Mouse (Mus musculus) brain, embryonic 14.5 days (tissue): Measurements from ENCODE around the gene Cd9. TPM values are rescaled to one million over a fixed set of nuclear protein-coding genes. Genes with fewer than 3 reads are reported as not detected.

ENCODE experiments used
- DNase-seq: peaks from one replicate; pipeline ENCODE4 v3.0.0-alpha.2; 2011; ENCODE audit warnings: low read depth
- CTCF ChIP-seq: fragments of 200-500 bp; IDR thresholded peaks from 2 replicates; pipeline ENCODE4 v1.5.1; 2012; ENCODE audit warnings: inconsistent platforms, mild to moderate bottlenecking, moderate library complexity, borderline replicate concordance; ENCODE audit not compliant: insufficient read depth, insufficient read length; ENCODE audit errors: extremely low read depth
- POLR2A ChIP-seq: fragments of 200-500 bp; IDR thresholded peaks from 2 replicates; pipeline ENCODE4 v1.6.1; 2012; ENCODE audit warnings: mild to moderate bottlenecking, inconsistent platforms, borderline replicate concordance; ENCODE audit not compliant: poor library complexity, insufficient read depth, insufficient read length, severe bottlenecking; ENCODE audit errors: extremely low read depth
- polyA plus RNA-seq: library from polyadenylated mRNA; depleted of rRNA; stranded (reverse); fragments of >200 nt; gene quantifications from 2 replicates; pipeline ENCODE4 v1.2.3, GENCODE M21; 2012

Gene Cd9
- polyA plus RNA-seq, 1 experiment: 47.3 TPM

- no peak for TF ChIP-seq CTCF
- TF ChIP-seq POLR2A: no peak
- no peak for DNase-seq
These were observed 47.4 kb downstream of the Cd9 start for GRCm38 (mm10) chr6:125447205-125447604.

DNA sequence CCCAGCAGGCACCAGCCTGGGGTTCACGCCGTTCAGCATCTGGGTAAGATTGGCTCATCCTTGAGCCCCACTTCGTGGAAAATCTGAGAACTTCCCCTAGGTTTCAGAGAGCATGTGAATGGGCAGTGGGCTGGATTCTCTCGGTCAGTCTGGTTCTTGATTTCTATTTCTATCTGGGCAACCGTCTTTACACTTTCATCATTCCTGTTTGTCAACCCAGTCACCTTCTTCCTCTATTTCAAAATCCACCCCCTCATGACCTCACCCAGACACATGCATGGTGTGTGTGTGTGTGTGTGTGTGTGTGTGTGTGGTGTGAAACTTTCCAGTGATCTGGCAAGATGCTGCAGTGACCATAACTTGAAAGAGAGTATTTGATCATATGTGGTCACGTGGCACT is 49.2 kb downstream of the Cd9 start:
- TF ChIP-seq POLR2A (no peak), CTCF (no peak)

DNA sequence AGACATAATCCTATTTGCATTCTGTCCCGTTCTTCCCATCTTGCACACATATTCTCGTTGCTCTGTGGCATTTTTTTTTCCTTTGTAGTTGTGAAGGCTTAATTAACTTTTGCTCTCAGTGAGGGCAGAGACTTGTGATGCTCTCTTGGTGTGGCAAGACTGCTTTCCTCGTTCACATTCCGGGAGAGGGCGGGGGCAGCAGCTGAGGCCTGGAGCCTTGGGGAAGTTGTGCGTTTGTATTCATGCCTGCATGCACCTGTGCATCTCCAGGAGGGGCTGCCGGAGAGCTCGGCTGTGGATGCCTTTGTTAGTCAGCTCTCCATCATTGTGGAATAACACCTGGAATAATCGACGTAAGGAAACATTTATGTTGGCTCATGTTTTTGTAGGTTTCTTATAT is 52.0 kb downstream of the Cd9 start:
- TF ChIP-seq POLR2A: no peak
- TF ChIP-seq CTCF: no peak

More for the DNA sequence above, 49.2 kb downstream of the Cd9 start:
- no peak for DNase-seq

DNA sequence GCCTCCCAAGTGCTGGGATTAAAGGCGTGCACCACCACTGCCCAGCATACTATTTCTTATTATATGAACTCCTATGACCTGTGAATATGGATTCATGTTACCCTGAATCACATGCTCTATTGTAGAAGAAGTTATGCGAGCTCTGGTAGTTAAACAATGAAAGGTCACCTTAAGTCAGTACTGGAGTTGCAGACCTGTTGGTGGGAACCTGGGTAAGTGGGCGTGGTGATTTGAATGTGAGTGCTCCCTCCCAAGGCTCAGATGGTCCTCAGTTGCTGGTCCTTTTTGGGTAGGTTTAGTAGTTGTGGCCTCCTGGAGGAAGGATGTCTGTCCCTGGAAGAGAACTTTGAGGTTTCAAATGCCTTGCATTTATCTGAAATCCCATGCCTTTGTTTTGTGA is 57.8 kb downstream of the Cd9 start:
- TF ChIP-seq CTCF (no peak), POLR2A (no peak)
- DNase-seq: no peak

More for the DNA sequence above, 52.0 kb downstream of the Cd9 start:
- DNase-seq: no peak

DNA sequence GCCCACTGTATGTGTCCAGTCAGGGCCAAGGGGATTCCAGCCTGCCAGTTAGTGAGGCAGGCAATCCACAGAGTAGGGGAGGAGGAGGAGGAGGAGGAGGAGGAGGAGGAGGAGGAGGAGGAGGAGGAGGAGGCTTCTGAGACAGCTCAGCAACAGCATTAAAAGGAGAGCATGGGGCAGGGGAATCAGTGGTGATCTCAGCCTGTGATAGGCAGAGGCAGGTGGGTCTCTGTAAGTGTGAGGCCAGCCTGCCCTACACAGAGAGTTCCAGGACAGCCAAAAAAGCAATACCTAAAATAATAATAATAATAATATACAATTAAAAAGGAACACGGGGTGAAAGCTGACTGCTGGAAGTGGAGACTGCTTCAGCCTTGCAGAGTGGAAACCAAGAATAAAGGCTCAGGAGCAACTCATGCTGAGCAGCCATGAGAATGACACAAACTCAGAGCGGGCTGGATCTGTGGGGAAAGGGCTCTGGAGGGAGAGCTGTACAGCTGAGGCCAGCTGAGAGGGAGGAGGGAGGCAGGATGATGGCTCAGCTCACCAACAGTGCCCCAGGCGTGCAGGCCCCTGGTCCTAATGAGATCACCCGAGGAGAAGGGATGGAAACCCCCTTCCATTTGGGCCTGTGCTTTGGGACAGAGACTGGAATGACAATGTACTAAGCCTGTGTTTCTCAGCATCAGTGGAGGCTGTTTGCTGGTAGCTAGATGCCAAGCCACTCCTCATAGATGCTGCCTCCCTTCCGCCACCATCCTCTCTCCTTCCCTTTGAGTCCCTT is 59.7 kb downstream of the Cd9 start:
- TF ChIP-seq POLR2A (no peak), CTCF (no peak)
- no peak for DNase-seq

DNA sequence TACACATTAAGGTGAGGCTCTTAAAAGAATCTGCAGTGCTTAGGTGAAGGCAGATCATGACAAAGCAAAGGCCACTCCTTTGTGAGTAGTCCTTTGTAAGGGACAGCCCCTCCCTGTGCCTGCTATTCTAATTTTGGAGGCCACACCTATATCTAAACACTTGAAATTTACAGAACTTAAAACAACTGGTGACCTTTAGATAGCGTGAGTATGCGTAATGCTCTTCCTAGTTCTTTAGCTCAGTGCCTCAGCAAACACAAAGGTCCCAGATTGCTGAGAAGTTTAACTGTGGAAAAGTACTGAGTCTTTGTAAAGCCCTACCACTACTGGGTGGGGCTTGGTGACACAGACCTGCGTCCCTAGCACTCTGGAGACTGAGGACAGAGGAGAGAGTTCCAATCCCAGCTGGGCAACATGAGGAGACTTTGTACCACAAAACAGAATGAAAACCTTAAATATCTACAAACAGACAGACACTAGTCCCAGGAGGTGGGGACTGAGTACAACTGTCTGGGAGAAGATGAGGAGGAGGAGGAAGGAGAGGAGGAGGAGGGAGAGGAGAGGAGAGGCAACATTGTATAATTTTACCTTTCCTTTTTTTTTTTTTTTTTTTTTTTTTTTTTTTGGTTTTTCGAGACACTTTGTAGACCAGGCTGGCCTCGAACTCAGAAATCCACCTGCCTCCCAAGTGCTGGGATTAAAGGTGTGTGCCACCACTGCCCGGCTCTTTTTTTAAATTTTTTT is 60.7 kb downstream of the Cd9 start:
- DNase-seq: no peak
- no peak for TF ChIP-seq POLR2A
- TF ChIP-seq CTCF: no peak

DNA sequence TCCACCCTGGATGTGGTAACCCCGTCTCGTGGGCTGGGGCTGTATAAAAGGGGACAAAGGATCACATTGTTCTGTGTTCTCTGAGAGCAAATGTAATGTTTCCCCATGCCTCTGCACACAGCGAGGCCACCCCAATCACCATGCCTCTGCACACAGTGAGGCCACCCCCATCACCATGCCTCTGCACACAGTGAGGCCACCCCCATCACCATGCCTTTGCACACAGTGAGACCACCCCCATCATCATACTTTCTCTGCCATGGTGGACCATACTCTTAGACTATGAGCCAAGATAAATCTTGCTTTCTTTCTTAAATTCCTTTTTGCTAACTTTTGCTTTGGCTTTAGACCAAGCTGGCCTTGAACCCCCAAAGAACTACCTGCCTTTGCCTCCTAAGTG is 61.3 kb downstream of the Cd9 start:
- DNase-seq: no peak
- TF ChIP-seq CTCF: no peak
- TF ChIP-seq POLR2A: no peak

DNA sequence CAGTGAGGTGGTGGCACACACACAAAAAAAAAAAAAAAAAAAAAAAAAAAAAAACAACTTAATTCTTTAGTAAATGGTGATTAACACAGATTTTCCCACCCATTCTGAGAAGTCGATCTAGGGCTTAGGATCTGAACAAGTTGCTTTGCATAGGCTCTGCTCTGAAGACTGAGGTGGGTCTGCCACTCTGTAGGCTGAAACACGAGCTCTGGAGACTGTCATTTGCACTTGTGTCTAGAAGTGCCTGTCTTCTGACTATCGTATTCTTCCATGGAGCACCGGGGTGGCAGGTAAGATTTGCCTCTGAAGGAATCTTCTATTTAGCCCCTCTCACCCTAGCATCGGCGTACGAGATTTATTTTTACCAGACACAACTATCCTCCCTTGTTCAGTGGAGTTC is 62.1 kb downstream of the Cd9 start:
- no peak for DNase-seq
- TF ChIP-seq POLR2A (no peak), CTCF (no peak)

GRCm38 (mm10) chr6:125430982-125431381 is 63.6 kb downstream of the Cd9 start:
- DNase-seq: no peak
- TF ChIP-seq CTCF (no peak), POLR2A (no peak)

GRCm38 (mm10) chr6:125430358-125430958 is 64.1 kb downstream of the Cd9 start:
- TF ChIP-seq POLR2A (no peak), CTCF (no peak)
- no peak for DNase-seq

GRCm38 (mm10) chr6:125429741-125430140 is 64.8 kb downstream of the Cd9 start:
- no peak for DNase-seq
- no peak for TF ChIP-seq CTCF
- TF ChIP-seq POLR2A: no peak
